ENCODE assay signal across 12 mouse cellular contexts in genomic region chr6:96000011-96000476, GRCm38 (mm10).
DNase-seq lines count a peak whose midpoint lies in the region; ATAC-seq lines count a peak whose summit lies in the region.
"Had no signal": no experiment of that assay in that cellular context is flagged by ENCODE, and none has a peak within 500 bp of the region (broad histone marks: within the 10 kb centered on the region; RNA-seq: fewer than 3 reads in every experiment).

No protein-coding gene starts in this region.

- no peaks in the 10 kb centered on the region for H3K4me1 ChIP-seq in midbrain, embryonic 14.5 days (ENCODE audit: control insufficient read depth, insufficient read depth, low read length)
- no peaks in the 10 kb centered on the region for H3K4me1 ChIP-seq in midbrain, embryonic 10.5 days
- H3K4me1 ChIP-seq in hindbrain, embryonic 14.5 days (replicated peaks; ENCODE audit: control insufficient read depth, insufficient read depth, low read length), result 0 out of 2 replicates have a peak, but pooled peaks cover 8% of the 10 kb centered on the region
- H3K4me1 ChIP-seq: embryonic facial prominence, embryonic 15.5 days had no signal

- no peak overlapping the region for H3K4me3 ChIP-seq in midbrain, embryonic 14.5 days (replicated peaks; ENCODE audit: low read depth, low read length)
- H3K4me3 ChIP-seq in midbrain, embryonic 10.5 days, result no peak overlapping the region
- H3K4me3 ChIP-seq in hindbrain, embryonic 14.5 days (replicated peaks; ENCODE audit: low read length), result no peak overlapping the region
- H3K4me3 ChIP-seq: embryonic facial prominence, embryonic 15.5 days had no signal

- H3K27ac ChIP-seq in midbrain, embryonic 14.5 days (replicated peaks; ENCODE audit: low read depth, low read length), result peak overlapping the region; percentile 70
- no peak overlapping the region for H3K27ac ChIP-seq in midbrain, embryonic 10.5 days (replicated peaks)
- H3K27ac ChIP-seq in hindbrain, embryonic 14.5 days, result peak overlapping the region; percentile 67
- H3K27ac ChIP-seq: embryonic facial prominence, embryonic 15.5 days had no signal

- H3K9ac ChIP-seq in midbrain, embryonic 14.5 days (replicated peaks; ENCODE audit: low read length), result no peak overlapping the region
- no peak overlapping the region for H3K9ac ChIP-seq in hindbrain, embryonic 14.5 days
- H3K9ac ChIP-seq: embryonic facial prominence, embryonic 15.5 days had no signal

- H3K36me3 ChIP-seq in midbrain, embryonic 14.5 days (ENCODE audit: control insufficient read depth, insufficient read depth, low read length), result no peaks in the 10 kb centered on the region
- H3K36me3 ChIP-seq in midbrain, embryonic 10.5 days, result no peaks in the 10 kb centered on the region
- H3K36me3 ChIP-seq in hindbrain, embryonic 14.5 days (replicated peaks; ENCODE audit: control insufficient read depth, insufficient read depth), result no peaks in the 10 kb centered on the region
- H3K36me3 ChIP-seq: embryonic facial prominence, embryonic 15.5 days had no signal

- no peaks in the 10 kb centered on the region for H3K27me3 ChIP-seq in midbrain, embryonic 14.5 days (ENCODE audit: control insufficient read depth, insufficient read depth, low read length)
- no peaks in the 10 kb centered on the region for H3K27me3 ChIP-seq in midbrain, embryonic 10.5 days (ENCODE audit: low read depth, poor library complexity, severe bottlenecking)
- no peaks in the 10 kb centered on the region for H3K27me3 ChIP-seq in hindbrain, embryonic 14.5 days (ENCODE audit: control insufficient read depth, insufficient read depth, low read length)
- H3K27me3 ChIP-seq: embryonic facial prominence, embryonic 15.5 days had no signal

- ATAC-seq in midbrain, embryonic 14.5 days (ENCODE audit: low FRiP score, low TSS enrichment), result no peak
- ATAC-seq in hindbrain, embryonic 14.5 days (ENCODE audit: low FRiP score), result no peak

- H3K4me2 ChIP-seq in midbrain, embryonic 14.5 days (ENCODE audit: low read length), result no peak overlapping the region
- no peak overlapping the region for H3K4me2 ChIP-seq in hindbrain, embryonic 14.5 days (replicated peaks)
- H3K4me2 ChIP-seq: embryonic facial prominence, embryonic 15.5 days had no signal

- no peaks in the 10 kb centered on the region for H3K9me3 ChIP-seq in midbrain, embryonic 14.5 days (ENCODE audit: control insufficient read depth, low read length)
- no peaks in the 10 kb centered on the region for H3K9me3 ChIP-seq in midbrain, embryonic 10.5 days (replicated peaks)
- H3K9me3 ChIP-seq in hindbrain, embryonic 14.5 days (ENCODE audit: control insufficient read depth, low read length), result no peaks in the 10 kb centered on the region
- H3K9me3 ChIP-seq: embryonic facial prominence, embryonic 15.5 days had no signal

- peak; percentile 60 for DNase-seq in midbrain, embryonic 14.5 days
- DNase-seq in midbrain, embryonic 10.5 days (ENCODE audit: low spot score), result no peak
- DNase-seq in hindbrain, embryonic 14.5 days (ENCODE audit: low spot score), result no peak
- DNase-seq in mesoderm, embryonic 11.5 days (ENCODE audit: low read depth, low spot score), result peak; percentile 3
- DNase-seq in right cerebral cortex, postnatal 4 days, result peak; percentile 20
- no peak for DNase-seq in embryo, embryonic 10.5 days (ENCODE audit: low spot score)
- no peak for DNase-seq in heart, postnatal 4 days
- no peak for DNase-seq in adrenal gland, adult 18-20 months (ENCODE audit: low spot score in 2 of 2)
- DNase-seq: cerebellum, adult 18-20 months; heart, adult 11 months; kidney, postnatal 4 days had no signal

- 67% methylated on average over 10 of the region's 10 CpGs for WGBS in midbrain, embryonic 14.5 days
- WGBS in midbrain, embryonic 10.5 days, result 92% methylated on average over 10 of the region's 10 CpGs
- WGBS in hindbrain, embryonic 14.5 days, result 60% methylated on average over 10 of the region's 10 CpGs

Comparison
In these comparisons a context has a peak if more than half of its experiments do, and no peak if none do; other contexts are left out.
1. DNase-seq: peak in midbrain, embryonic 14.5 days (single experiment), mesoderm, embryonic 11.5 days (single experiment) and right cerebral cortex, postnatal 4 days (single experiment); none in midbrain, embryonic 10.5 days (single experiment), hindbrain, embryonic 14.5 days (single experiment), embryo, embryonic 10.5 days (single experiment), heart, postnatal 4 days (single experiment) and adrenal gland, adult 18-20 months (0 of 2).